Mouse (Mus musculus) lung, adult 2 months (tissue): ENCODE results near the gene Rassf8.

Experiments
- CTCF ChIP-seq: fragments of 200-500 bp; IDR thresholded peaks from 2 replicates; pipeline ENCODE4 v1.5.1; 2011; ENCODE audit warnings: mild to moderate bottlenecking, low read length, control low read depth; ENCODE audit not compliant: insufficient read depth
- POLR2A ChIP-seq: fragments of 200-500 bp; IDR thresholded peaks from 2 replicates; pipeline ENCODE4 v1.6.1; 2011; ENCODE audit warnings: low read depth, mild to moderate bottlenecking, control low read depth, low read length, borderline replicate concordance; ENCODE audit errors: extremely low read depth

DNA sequence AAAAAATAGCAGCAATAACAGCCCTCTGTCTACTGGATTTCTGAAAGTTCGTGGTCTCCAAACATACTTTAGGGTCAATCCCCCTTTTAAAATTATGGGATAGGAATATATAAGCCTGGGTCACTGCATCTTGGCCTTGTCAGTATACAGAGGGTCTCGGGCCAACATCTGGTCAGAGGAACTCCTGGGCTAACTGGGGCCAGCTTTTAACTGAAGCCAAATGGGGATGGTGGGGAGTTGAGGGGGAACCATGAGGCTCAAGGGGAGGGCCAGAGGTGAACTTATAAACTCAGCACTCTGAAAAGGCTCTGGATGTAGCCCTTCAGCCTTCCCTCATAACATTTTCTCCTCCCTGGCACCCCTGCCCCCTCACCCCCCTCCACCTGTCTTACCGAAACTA lies 120.6 kb downstream of the Rassf8 start:
- no peak for TF ChIP-seq CTCF
- TF ChIP-seq POLR2A = no peak
